Mouse (Mus musculus): ENCODE measurements at regions not wholly inside any gene's neighbourhood (a gene's known extent, or its start where the extent isn't known, plus 50 kb on each side); places are given as distances from the start of the nearest gene placed in this dataset.

DNA sequence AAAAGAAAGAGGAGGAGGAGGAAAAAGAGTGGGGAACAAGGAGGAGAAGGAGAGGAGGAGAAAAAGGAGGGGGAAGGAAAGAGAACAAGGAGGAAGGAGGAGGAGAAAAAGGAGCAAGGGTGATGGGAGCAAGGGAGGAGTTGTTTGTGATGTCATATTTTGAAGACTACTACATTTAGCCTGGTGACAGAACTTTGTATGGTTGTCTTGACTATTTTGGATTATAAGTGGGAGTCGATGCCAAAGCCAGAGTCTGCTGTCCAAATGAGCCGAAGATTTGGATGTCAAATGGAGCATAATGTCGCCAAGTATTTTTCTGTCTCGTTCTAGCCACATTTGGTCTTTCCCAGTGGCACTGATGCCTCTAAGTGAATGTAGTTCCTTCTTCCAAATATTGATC, 128.2 kb upstream of the Tent5a start:
- DNase-seq (ENCODE audit: extremely low spot score, low read depth, low spot score): no peak

DNA sequence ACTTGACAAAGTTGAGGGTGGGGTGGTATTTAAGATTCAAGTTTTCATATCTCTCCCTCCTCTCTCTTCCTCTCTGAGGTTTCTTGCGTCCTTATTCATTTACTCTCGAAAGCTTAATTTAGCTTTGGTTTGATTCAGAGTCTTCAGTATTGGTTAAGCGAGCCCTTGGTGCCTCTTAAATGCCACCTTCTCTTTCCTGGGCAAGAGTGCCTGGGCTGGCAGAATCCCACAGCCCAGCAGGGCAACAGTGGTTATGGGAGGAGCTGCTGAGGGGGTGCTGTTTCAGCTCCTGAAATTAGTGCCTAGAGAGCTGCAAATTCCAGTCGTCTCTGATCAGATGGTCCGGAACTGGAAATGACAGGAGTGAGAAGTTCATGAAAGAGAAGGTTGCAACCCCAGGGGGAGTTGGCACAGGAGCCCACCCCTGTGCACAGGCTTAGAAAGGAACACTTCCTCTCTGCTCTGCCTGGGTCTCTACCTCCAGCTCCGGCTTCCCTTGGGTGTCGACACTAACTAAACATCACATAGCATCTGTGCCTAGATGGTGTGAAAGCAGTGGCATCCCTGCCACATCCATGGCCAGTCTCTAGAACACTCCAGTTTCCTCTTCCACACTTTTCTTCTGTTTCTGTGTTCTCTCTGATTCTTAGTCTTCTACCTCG, 125.2 kb upstream of the Tent5a start:
- DNase-seq (ENCODE audit: extremely low spot score, low read depth, low spot score): no peak

DNA sequence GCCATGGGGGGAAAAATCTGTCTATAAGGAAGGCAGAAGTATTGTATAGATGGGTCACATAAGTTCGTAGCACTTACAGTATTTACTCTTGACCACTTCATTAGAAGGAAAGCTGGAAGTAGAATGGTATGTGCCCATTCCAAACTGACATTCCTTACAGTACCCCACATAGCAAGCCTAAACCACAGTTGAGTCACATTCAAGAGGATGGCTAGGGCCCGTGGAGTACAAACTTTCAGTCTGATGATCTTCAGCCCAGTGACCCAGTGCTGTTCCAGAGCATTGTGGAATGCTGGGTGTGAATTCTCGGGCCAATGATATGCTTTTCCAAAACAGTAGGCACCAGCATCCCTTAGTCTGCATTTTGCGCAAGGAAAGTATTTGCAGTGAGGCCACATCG, 124.2 kb upstream of the Tent5a start:
- no peak for DNase-seq (ENCODE audit: extremely low spot score, low read depth, low spot score)

DNA sequence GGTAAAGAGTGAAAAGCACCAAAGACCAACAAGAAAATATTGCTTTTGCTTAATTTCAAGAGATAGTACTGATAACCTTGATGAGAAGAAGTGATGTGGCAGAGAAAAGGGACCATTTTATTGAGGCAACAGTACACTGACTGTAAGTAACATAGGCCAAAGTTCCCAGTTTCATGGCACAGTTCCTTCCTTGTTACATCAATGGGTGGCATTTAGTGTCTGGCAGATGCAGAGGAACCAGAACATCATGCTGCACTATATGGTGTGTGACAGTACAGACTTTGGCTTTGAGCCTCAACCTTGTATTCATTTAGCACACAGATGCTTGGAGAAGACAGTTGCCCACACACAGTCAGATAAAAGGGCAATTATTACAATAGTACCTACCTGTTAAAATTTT, 123.7 kb upstream of the Tent5a start:
- no peak for DNase-seq (ENCODE audit: extremely low spot score, low read depth, low spot score)

DNA sequence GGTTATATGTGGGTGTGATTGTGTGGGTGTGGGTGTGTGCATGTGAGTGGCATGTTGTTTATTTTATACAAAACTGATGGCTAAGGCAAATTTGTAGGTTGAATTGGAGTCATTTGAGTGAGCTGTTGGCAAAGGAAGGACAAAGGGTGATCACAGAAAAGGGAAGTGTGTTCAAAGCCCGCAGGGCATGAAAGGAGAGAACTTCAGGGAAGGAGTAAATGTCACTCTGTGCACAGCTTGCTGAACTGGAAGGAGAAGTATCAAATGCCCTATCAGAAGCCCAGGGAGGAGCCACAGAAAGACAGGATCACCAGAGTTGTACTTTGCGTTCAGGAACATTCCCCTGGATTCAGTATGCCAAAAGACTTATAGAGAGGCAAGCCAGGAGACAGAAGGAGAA, 122.3 kb upstream of the Tent5a start:
- DNase-seq (ENCODE audit: extremely low spot score, low read depth, low spot score): no peak

DNA sequence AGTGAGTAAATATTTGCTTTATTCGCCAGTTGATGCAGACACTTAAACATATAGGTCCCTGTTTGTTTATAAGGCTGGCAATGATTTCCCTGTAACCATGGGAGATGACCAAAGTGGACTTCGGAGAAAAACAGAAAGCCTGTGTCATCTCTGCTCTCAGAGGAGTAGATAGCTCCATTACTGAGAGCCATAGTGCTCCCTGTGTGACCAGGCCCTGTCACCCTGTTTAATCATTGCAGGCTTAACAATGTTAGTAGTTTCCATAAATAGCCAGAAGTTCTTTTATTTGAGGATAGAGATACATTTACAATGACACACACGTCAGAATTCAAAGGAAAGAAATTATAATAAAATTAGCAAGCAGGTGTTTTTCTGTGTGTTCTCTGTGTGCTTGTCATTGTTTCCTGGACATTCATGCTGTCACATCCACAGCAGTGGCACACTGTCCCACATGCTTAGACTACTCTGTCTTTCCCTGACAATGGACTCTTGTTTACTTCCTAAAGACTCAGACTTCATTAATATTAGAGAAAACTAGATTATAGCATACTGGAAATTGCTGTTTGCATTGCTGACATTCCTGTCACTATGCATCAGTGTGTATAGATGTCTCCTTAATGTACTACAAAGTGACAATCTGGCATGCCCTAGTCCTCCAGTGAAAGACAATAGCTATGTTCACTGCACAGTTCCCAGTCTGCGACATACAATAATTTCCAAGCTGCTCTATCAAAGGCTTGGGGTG, 115.8 kb upstream of the Tent5a start:
- no peak for DNase-seq (ENCODE audit: extremely low spot score, low read depth, low spot score)

DNA sequence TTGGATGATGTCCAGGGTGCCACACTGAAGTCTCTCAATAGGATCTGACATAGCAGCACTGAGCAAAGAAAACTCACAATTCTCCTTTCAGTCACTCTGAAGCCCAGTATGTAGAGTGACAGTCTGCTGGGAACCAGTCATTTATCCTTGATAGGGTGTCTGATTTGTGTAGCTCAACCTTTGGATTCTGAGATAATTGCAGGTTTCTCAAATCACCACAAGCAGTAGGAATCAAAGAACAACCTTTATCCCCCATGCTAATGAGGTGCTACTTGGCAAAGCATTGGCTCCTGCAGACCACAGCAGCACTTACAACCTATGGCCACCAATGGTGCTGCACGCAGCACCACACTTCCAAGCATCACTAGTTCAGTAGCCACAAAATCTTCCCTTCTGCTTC, 112.5 kb upstream of the Tent5a start:
- DNase-seq (ENCODE audit: extremely low spot score, low read depth, low spot score): no peak

DNA sequence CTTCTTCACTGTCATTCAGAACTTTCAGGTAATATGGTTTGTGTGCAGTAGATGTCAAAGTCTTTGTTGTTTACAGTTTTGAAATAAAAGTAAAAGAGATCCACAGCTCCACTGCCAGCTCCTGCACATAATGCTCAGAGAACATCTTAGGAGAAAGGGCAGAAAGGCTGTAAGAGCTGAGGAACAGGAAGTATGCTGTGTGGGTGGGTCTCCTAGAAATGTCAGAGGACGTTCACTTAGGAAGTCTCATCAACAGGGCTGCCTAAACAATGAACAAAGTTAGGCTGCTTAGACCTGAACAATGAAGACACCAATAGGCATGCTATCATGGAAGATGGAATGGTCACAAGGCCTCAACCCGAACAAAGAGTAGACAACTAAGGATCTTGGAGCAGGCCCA, 105.1 kb upstream of the Tent5a start:
- no peak for DNase-seq (ENCODE audit: extremely low spot score, low read depth, low spot score)

DNA sequence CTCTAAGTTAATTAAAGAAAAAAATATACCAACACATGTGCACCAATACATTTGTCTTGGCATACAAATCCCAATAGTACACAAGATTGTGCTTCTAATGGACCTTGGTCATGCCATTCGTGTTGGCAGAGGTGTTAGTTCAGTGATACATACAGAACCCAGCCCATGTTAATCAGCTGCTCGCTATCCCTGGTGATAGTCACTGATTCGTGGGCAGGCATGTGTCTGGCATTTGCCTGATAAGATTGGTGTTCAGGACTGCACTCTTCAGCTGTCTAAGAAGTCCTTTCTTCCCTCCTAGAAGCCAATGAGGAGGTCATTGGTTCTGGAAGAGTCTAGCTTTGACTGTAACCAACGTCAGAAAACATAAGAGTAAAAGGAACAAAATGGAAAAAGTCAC, 99.7 kb upstream of the Tent5a start:
- no peak for DNase-seq (ENCODE audit: extremely low spot score, low read depth, low spot score)

DNA sequence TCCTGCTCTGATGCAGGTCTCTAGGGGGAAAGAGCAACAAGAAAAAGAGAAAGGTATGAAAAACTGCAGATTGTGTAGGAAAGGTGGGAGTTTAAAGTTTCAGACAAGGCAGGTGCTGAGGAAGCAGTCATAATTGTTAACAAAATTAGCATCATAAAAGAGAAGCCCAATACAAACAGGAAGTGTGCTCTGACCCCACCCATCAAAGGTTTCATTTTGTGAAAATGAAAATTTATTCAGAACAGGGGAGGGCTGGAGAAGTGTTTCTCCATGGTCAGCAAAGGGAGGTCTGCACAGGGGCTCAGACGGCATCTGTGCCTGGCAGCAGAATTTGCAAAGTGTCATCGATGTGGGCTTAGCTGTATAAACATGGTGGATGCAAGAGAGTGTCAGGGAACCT, 96.8 kb upstream of the Tent5a start:
- DNase-seq (ENCODE audit: extremely low spot score, low read depth, low spot score): no peak

DNA sequence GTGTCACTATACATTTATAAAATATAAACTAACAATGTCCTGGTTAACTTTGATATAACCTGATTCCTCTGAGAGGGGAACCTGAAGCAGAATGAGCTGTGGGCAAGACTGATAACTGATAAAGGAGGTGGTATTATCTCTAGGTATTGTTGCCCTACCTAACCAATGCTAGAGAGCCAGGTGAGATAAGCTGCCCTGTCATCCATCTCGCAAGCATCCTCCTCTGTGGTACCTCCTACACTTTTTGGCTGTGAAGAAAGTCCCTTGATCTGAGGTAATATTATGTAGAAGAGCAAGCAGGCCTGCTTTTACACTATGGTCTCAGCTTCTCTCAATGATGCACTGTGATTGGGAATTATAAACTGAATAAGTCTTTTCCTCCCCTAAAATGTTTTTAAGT, 87.2 kb upstream of the Tent5a start:
- DNase-seq (ENCODE audit: extremely low spot score, low read depth, low spot score): no peak

DNA sequence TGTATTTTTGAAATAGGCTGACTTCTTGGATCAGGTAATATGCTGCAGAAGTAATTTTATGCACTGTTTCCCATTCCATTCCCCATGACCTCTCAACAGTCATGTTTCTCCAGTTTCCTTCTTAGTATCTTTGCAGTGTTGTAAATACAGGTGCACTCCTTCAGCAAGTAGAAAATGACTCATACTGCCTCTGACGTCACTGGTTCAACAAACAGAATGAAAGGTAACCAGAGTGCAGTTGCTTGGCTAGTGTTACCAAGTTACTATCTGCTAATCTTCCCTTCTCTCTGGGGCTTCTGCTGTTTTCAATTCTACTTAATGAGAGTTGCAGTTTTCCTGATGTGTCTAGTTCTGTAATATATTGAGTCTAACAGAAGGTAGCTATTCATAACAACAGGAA, 86.7 kb upstream of the Tent5a start:
- no peak for DNase-seq (ENCODE audit: extremely low spot score, low read depth, low spot score)

DNA sequence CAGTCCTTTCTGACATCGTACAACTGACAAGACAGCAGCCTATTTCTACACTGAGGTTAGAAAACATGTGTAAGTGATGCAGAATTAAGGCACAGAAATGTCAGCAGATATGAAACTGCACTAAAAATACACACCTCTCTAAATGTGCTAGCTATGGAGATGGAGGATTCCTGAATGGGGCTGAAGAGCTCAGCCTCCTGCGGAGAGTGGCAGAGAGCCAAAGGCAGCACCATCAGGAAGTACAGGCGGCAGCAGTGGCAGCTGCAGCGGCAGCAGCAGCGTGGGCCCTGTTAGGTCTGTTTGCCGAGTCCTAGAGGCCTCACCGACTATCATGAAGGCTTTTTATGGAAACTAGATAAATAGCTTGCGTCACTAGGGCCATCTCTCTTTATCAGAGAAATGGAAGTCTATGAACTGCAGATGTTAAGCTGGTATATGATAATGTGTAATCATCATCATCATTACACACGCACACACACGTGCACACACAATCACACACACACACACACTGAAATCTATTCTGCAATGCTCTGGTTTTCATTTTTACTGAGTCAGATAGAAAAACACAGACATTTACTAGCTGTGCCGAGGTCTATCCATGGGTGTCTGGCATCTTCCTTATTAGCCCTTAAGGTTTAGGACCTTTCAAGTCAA, 83.6 kb upstream of the Tent5a start:
- no peak for DNase-seq (ENCODE audit: extremely low spot score, low read depth, low spot score)

DNA sequence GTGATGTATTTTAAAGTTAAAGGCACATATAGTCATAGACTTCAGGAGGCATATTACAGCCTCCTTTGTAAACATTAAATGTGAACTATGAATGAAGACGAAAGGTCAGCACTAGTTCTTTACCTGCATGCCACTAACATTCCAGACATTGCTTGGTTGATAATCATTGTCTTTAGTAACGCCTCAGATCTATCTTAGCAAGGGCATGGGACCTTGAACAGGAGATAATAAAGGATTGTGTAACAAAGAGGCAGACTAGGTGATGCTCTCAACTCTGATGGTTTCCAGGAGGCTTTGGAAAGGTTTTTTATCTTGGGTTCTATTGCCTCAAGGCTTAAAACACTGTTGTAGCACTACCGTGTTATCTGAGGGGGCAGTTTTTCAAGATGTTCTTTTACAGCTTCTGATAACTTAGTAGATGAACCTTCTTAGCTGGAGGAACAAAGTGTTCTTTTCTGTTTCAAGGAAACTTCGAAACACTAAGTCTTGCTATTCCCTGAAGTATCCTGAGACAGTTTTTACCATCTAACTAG, 82.9 kb upstream of the Tent5a start:
- no peak for DNase-seq (ENCODE audit: extremely low spot score, low read depth, low spot score)

DNA sequence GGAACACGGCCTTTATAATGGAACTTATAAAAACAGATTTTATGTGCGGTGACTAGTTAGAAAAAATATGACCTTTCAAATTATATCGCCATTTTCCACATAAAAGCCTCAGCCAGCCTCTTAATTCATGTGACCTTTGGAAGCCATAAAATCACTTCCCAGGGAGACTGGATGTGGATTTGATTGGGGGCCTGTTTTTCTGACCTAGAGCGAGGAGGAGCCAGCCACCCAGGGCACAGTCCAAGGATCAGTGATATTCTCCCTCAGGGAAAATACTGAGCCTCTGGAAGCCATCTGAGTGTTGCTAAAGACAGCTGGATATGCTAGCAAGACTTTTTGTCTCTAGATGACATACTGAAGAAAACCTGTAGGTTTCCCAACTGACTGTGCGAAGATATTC, 81.3 kb upstream of the Tent5a start:
- peak; percentile 50 for DNase-seq (ENCODE audit: extremely low spot score, low read depth, low spot score)

DNA sequence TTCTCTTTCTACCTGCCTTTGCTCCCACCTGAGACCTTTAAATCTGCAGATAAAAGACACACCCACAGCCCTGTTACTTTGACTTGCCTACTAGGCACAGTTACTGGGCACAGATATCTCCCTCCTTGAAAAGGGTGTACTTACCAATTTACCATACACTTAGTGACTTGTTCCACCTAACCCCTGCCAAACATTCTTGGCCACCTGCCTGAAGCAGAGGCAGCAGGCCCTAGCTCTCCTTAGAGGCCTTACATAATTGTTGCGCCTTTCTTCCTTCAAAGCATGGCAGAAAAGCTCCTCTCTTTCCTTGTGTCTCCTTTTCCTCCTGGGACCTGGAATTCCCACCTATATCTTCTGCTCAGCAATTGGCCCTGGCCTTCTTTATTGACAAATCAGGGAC, 80.4 kb upstream of the Tent5a start:
- no peak for DNase-seq (ENCODE audit: extremely low spot score, low read depth, low spot score)

DNA sequence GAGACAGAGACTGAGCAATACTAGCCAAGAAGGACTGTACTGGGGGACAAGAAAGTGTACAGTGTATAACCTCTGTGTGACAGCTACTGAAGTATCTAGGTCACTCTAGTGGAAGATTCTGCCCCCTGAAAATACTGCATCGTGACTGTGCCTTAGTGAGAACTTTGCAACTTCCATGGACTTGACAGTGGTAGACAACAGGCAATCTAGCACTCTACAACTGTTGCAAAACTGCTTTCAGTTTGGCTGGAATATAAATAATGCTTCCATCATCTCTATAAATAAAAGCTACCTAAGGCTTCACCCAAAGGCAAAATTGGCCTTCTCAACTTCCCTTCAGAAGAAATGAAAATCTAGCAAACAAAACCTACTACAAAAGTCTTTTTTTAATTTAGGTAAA, 74.6 kb upstream of the Tent5a start:
- no peak for DNase-seq (ENCODE audit: extremely low spot score, low read depth, low spot score)

DNA sequence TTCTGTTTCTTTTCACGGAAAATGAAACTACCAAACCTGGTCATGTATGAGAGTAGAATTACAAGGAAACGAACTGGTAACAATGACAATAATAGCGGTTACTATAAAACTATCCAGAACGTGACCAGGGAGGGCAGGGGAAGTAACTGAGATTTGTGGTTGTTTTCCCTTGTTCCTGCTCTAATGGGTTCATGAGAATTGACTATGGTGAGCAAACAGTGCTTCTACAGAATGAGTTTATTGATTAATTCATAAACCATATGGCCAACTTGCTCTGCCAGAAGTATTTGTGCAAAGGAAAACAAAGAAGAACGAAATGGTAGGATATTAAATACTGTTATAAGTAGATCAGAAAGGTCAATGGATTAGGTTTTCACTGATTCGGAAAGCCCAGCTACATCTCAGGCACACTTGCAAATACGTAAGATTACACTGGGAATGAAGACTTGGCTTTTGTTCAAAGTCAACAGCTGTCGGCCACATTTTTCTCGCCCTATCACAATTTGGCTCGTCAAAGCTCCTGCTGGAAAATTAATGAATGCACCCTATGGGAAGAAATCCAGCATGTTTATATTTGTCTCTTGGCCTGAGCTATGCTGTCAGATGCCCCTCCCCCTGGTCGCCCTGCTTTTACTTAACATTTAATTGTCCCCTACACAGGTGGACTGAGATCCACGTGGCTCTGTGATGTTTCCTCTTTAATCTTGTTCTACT, 73.6 kb upstream of the Tent5a start:
- DNase-seq (ENCODE audit: extremely low spot score, low read depth, low spot score): no peak

DNA sequence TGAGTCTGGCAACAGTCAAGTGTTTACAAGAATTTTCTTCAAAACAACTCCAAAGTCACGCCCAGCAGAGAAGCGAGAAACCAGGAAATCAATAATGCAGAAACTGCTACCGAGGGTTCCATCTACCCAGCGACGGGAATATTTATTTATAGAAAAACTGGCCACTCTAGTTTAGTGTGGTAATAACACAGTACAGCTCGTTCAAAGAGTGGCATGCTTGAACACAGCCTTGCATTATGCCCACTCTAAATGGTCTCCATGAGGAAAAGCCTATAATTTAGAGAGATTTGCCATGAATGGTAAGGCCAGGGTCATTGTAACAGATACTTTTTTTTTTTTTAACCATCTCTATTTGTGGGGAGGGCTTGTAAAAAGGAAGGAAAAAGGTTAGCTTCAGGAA, 67.8 kb upstream of the Tent5a start:
- no peak for DNase-seq (ENCODE audit: extremely low spot score, low read depth, low spot score)

DNA sequence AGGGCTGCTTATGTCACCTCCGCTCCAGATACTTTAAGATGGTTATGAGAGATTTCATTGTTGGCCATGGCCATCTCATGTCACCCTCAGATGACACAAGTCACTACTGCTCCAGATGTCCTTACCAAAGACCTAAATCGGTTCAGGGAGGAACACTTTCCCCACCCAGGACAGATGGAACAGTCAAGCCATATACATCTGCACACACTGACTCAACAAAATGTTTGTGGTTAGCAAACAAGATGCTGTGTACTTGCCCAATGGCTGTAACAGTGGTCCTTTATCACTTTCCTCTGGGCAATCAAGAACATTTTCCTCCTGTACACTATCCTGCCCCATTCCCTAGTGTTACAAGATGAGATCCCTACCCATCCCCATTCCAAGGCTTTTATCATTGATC, 64.1 kb upstream of the Tent5a start:
- no peak for DNase-seq (ENCODE audit: extremely low spot score, low read depth, low spot score)

DNA sequence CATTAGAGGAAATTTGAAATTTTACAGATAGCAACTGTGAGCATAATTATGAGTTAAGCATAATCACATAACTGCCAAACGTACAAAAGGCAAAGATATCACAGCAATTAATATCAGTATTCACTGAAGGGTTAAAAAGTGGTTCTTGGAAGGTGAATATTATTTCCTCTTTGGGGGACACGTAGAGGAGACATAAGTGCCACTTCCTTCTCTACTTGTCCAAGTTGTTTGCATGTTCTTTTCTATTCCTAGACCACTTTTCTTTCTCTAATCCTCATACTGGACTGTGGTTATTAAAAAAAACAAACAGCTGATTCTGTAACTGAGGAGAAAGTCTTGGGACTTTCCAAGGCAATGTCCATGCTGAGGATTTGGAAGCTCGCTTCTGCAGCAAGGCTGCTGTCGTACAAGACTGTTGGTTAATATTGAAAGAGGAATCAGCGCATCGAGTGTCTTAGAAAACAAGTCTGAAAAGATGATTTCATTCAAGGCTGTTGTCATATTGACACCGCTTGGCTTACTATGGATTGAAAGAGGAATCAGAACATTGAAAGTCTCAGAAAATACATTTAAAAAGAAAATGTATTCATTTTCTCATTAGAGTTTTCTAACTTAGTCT, 61.7 kb upstream of the Tent5a start:
- no peak for DNase-seq (ENCODE audit: extremely low spot score, low read depth, low spot score)
